Mouse (Mus musculus): Measurements from ENCODE around the gene Gm42715.
"Not testable (repeated sequence)": the region's sequence is repeated elsewhere in the genome, so short reads cannot be mapped to it uniquely, and the experiment has no call there.

Gm42715 gene

DNA sequence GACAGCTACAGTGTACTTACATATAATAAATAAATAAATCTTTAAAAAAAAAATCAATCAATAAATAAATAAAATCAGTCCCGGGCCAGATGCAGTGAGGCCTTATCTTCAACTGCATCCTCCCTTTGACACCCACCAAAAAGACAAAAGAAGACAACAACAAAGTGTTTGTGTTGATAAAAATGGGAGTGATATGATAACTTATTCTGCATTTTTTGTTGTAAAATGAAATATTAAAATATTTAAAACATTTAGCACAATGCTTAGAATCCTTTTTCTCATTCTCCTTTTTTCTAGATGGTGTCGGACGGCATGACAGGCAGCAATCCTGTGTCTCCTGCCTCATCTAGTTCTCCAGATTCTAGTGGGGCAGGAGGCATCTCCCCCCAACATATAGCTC is at the start of gene Gm42715:
Gene Gm42715, plus strand, starts transcription at position 301 of the 400 bp plus-strand sequence.
- no peak for DNase-seq (ENCODE audit: low read depth in 2 of 2, low spot score in 2 of 2)

GRCm38 (mm10) chr7:127470011-127470715 is 49.2 kb upstream of the Gm42715 start:
- DNase-seq (ENCODE audit: low read depth in 2 of 2, low spot score in 2 of 2) = no peak

GRCm38 (mm10) chr7:127470743-127471645 is 48.4 kb upstream of the Gm42715 start:
- peak; percentile 83 to 85 for DNase-seq (ENCODE audit: low read depth in 2 of 2, low spot score in 2 of 2)

- peak in 1 of 2 experiments; percentile 23 for DNase-seq (ENCODE audit: low read depth in 2 of 2, low spot score in 2 of 2)
These were observed 47.8 kb upstream of the Gm42715 start for GRCm38 (mm10) chr7:127471646-127472010.

- DNase-seq (ENCODE audit: low read depth in 2 of 2, low spot score in 2 of 2) = no peak
These were observed 47.3 kb upstream of the Gm42715 start for GRCm38 (mm10) chr7:127472060-127472459.

- DNase-seq (ENCODE audit: low read depth in 2 of 2, low spot score in 2 of 2) = no peak
These were observed 45.7 kb upstream of the Gm42715 start for GRCm38 (mm10) chr7:127473705-127474104.

GRCm38 (mm10) chr7:127474378-127475070 is 44.9 kb upstream of the Gm42715 start:
- no peak for DNase-seq (ENCODE audit: low read depth in 2 of 2, low spot score in 2 of 2)

DNA sequence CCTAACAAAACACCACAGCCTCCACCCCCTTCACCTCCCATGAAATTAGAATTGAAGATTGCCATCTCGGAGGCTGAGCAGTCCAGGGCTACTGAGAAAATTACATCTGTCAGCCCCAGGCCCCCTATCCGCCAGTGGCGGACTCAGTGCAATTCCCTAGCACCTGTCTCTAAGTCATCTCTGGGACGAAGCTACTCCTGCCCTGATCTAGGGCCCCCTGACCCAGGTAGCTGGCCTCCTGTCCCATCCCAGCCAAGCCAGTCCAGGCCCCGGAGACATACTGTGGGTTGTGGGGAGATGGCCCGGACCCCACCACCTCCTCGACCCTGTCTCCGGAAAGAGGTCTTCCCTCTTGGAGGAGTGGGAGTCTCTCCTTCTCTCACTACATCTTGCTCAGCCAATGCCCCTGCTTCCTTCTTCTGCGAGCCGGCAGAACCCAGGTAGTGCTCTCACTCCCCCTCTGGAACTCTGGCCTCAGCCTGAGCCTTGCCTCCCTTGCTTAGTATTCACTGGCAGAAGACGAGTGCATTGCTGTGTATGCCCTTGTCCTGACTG is 44.1 kb upstream of the Gm42715 start:
- DNase-seq (ENCODE audit: low read depth in 2 of 2, low spot score in 2 of 2) = no peak

- no peak for DNase-seq (ENCODE audit: low read depth in 2 of 2, low spot score in 2 of 2)
These were observed 43.0 kb upstream of the Gm42715 start for GRCm38 (mm10) chr7:127476336-127476735.

DNA sequence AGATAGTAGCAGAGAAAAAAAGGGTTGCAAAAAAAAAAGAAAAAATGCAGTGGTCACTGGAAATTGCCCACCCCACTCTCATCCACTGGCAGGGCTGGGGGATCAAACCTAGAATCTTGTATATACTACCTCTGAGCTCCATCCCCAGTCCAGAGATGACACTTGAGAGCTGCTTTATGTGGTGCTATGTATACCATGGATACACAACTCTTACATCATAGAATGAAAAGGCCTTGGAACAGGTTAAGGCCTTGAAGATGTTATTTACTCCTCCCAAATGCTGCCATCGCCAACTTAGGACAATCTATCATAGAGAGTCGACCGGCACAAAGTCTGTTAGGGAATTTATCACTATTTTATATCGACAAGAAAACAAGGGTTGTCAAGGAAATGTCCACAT is 42.5 kb upstream of the Gm42715 start:
- DNase-seq (ENCODE audit: low read depth in 2 of 2, low spot score in 2 of 2) = no peak

DNA sequence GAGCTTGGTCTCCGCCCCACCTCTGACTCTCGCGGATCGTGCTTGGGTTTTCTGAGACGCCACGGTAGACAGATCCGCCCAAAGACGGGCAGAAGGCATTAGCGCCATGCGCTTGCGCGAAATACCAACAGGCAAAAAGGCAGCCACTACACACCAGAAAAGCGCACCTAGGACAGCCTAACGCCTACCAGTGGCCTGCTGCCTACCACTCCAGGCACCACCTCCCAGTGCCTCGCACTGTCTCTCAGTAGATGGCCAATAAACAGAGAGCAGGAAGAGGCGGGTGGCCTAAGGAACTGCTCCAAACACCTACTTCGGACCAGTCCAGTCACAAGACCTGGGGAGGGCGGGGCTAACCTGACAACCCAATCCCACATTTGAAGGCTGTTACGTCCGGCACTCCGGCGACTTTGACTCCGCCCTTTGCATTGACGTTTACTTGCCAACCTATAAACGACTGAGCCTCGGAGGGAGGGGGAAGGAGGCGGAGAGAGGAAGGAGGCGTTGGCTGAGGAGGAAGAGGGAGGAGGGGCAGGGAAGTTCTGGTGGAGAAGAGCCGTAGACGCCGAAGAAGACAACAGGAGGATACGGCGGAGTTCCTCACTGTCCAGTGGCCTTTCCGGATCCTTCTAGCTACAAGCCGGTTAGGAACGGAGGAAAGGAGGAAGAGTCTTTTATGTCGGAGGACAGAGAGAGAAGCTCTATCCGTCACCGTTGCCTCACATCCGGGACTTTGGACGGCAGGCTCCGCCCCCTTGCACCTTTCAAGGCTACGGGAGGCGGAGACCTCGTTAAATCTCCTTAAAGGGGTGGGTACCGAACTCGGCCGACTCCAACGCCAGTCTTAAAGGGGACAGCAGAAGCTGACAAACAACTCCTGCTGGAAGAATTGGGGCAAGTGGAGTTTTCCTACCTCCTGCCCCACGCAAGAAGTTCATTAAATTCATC is 41.4 kb upstream of the Gm42715 start:
- DNase-seq (ENCODE audit: low read depth in 2 of 2, low spot score in 2 of 2) = peak; percentile 98 to 99

DNA sequence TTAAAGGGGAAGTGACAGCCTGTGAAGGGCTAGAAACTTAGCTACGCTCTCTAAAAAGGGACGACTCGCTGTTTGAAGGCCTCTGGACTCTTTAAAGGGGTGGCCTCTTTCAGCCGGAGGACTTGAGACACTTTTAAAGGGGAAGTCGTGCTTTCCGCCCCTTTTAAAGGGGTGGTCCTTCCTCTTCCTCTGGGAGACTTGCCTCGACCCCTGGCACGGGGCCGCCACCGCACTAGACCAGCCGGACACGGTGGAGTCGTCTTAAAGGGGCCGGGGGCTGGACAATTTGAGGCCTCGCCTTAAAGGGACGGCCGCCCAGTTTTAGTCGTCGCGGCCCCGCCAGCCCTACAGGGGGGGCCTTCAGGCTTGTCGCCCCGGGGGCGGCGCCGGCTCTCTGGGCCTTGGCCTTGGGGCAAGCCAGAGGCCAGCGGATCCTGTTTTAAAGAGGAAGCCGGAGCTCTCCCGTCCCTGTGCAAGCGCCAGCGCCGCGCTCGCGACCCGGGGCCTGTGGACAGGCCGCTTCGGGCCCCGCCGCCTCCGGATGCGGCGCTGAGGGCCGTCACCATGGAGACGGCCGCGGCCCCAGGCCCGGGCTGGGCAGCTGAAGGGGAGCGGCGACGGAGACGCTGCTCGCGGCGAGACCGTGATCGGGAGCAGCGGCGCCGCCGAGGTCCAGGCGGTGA is 40.6 kb upstream of the Gm42715 start, which contains the start of gene Fbrs:
Gene Fbrs, plus strand, starts transcription at position 565 of the 683 bp plus-strand sequence.
- DNase-seq (ENCODE audit: low read depth in 2 of 2, low spot score in 2 of 2) = no peak

DNA sequence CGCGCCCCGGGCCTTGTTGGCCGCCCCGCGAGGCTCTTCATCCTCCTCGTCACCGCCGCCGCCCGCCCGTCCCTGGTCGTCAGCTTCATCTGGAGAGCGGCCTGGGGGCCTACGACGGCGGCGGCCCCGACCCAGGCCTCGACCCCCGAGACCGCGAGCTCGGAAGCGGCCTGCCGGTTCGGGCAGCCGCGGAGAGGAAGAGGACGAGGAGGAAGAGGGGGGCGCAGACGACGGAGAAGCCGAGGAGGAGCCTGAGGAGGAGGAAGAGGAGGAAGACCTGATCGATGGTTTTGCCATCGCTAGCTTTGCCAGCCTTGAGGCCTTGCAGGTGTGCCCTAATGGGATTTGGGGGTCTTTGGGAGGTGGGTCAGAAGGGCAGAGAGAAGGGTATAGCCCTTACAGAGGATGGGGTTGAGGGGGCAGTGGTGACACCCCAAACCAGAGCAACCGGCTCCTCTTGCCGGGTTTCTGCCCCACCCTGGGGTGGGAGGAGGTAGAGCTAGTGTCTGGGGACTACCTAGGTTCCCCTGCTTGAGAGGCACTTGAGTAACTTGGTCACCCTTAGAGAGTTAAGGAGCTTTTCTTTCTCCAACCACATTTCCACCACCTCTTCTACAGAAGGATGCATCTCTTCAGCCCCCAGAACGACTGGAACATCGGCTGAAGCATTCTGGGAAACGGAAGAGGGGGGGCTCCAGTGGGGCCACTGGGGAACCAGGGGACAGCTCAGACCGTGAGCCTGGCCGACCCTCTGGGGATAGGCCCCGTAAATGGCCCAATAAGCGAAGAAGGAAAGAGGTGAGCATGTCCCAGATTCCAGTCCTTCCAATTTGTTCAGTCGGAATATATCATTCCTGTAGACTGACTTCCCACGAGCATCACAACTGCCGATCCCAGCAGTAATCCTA is 39.8 kb upstream of the Gm42715 start:
- peak in 1 of 2 experiments; percentile 4 for DNase-seq (ENCODE audit: low read depth in 2 of 2, low spot score in 2 of 2)

DNA sequence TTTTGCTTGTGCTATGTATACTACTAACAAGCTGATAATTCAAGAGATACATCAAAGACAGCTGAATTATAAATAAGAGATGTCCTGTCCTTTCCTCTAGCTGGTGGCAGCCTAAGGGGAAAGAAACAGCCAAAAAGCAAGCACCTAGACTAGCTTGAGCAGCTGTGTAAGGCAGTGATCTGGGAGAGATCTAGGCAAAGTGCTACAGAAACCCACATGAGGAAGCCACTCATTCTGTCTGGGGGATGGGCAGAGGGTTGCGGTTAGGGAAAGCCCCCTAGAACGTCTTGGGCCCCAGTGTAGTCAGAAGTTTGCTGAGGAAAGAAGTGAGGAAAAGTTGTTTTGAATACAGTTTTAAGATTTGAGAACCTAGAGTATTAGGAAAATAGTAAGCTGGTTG is 39.1 kb upstream of the Gm42715 start:
- DNase-seq (ENCODE audit: low read depth in 2 of 2, low spot score in 2 of 2) = peak; percentile 66 to 74

DNA sequence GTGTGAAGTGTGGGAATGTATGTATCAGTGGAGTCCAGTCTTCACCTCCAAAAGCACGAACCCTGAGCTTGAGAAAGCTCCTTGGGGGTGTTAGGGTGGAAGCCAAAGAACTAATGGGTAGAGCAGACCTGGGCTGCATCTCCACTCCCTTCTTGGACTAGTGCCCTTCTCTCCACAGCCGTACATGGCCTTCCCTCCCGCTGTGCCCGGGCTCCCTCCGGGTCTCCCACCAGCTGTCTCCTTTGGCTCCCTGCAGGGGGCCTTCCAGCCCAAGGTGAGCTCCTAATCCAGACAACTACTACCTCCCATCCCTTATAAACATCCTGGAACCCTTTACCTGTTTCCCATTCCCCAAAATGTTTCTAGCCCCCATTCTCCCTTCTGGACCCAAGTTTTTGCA is 34.0 kb upstream of the Gm42715 start:
- no peak for DNase-seq (ENCODE audit: low read depth in 2 of 2, low spot score in 2 of 2)

DNA sequence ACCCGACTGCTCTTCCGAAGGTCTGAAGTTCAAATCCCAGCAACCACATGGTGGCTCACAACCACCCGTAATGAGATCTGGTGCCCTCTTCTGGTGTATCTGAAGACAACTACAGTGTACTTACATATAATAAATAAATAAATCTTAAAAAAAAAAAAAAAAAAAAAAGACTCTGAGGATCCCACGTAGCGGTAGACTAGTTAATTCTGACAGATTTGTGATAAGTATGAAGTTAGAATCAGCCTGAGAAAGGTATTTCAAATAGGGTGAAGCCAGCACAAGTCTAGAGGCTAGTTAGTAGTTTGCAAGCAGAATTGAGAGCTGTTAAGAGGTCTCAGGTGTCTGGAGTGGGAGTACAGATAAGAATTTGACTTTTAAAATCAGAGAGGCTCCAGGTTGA is 31.0 kb upstream of the Gm42715 start:
- not testable (repeated sequence) for DNase-seq (ENCODE audit: low read depth in 2 of 2, low spot score in 2 of 2)

- DNase-seq (ENCODE audit: low read depth in 2 of 2, low spot score in 2 of 2) = no peak
These were observed 29.4 kb upstream of the Gm42715 start for GRCm38 (mm10) chr7:127489982-127490381.

- DNase-seq (ENCODE audit: low read depth in 2 of 2, low spot score in 2 of 2) = no peak
These were observed 27.5 kb upstream of the Gm42715 start for GRCm38 (mm10) chr7:127491846-127492245.

DNA sequence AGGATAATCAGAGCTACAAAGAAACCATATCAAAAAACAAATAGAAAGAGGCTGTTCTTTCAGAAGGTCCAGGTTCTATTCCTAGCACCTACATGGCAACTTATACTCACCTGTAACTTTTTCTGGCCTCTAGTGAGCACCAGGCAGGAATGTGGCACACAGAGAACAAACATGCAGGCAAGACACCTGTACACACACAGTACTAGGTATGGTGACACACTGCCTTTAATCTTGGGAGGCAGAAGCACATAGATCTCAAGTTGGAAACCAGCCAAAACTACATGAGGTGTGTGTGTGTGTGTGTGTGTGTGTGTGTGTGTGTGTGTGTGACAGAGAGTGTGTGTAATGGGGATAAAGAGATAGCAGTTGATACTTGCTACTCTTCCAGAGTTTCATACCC is 24.7 kb upstream of the Gm42715 start:
- DNase-seq (ENCODE audit: low read depth in 2 of 2, low spot score in 2 of 2) = no peak
